Mouse (Mus musculus) embryo, embryonic 10 days (tissue): ENCODE data around the gene Stat6.
A peak's percentile ranks its signal among the peaks of the same experiment; 100 is the strongest.

Source experiments
- DNase-seq: peaks from one replicate; pipeline ENCODE4 v3.0.0-alpha.2; 2015; ENCODE audit warnings: low spot score

The Stat6 gene

DNA sequence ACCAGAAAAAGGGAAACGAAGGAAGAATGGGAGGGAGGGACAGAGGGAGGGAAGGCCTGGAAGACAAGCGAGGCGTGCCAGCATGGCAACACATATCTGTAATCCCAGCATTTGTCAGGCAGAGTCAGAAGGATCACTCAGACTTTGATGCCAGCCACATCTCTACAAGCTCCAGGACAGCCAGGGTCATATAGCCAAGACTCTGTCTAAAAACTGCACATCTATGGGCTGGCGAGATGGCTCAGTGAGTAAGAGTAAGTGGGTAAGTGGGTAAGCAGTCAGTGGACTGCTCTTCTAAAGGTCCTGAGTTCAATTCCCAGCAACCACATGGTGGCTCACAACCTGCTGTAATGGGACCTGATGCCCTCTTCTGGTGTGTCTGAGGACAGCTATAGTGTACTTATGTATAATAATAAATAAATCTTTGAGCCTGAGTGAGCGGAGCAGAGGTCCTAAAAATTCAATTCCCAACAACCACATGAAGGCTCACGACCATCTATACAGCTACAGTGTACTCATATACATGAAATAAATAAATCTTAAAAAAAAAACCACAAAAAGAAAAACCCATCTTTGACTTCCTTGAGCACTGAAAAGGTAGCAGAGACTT is 31.4 kb downstream of the Stat6 start:
- DNase-seq = no peak

DNA sequence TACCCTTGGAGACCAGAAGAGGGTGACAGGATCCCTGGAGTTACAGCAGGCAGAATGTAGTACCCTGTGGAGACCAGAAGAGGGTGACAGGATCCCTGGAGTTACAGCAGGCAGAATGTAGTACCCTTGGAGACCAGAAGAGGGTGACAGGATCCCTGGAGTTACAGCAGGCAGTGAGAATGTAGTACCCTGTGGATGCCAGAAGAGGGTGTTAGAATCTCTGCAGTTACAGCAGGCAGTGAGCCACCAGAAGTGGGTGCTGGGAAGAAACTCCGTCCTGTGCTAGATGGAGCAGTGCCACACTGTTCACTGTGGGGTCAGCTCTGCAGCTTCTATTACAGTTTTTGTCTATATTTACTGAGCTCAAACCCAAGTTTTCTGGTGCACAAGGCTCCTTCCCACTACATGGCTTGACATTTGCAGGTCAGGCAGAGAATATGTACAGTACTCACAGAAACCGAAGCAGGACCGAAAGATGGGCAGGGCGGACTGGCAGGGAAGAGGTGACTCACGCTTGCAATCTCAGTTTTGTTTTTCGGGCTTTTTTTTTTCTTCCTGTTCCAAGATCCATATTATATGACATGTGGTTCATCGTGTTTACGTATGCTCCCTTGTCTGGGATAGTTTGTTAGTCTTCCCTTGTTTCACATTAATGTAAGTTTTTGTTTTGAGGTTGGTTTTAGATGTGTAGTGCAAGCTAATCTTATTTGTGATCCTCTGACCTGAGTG is 32.2 kb downstream of the Stat6 start:
- DNase-seq = peak; percentile 79

DNA sequence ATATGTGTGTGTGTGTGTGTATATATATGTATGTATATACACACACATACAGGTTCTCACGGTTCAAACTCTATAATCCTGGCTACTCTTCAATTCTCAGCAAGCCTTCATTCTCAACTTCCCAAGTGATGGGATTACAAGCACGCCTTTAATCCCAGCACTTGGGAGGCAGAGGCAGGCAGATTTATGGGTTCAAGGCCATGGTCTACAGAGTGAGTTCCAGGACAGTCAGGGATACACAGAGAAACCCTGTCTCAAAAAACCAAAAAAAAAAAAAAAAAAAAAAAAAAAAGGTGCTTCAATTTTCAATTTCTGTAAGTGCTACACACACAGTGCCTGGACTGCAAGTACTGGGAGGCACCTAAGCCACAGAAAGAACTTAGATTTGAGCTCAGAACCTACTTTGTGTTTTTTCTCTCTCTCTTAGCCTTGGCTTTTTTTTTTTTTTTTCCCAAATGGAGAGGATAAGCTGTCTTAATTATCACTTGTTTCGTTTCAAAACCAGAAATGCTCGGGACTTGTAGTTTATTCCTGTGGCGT is 33.1 kb downstream of the Stat6 start:
- no peak for DNase-seq

DNA sequence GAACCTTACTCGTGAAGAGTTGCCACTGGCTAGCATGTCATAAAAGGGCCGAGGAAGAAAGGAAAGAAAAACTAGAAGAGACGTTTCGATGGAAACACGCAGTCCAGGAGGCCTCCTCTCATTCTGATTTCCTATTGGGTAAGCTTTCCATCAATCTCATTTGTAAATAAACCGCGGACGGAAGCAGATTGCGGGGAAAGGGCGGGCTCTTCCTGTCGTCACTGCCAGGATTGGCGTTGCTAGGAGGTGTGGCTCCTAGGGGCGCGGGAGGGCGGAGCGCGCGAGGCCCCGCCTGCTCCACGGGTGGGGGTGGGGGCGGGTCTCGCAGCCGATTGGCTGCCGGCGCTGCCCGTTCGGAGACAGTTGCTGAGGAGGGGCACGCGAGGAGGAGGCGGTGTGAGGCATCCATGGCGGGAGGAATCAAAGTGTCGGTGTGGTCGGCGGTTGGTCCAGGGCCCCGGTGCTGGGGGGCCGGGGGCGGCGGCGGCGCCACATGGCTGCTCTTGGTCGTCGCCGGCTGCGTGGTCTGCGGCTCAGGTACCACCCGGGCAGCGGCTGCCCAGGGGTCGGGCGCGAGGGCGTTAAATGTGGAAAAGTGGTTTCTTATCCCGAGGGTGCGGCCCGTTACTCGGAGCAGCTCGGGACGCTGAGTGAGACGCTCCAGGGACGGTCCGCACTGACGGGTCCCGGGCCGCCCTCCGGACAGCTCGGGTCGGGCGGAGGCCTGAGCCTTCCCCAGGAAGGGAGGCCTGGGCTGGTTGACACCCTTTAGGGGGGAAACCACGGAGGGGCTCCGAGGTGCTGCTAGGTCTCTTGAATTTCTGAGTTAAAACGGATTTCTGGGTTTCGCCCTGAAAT is 34.1 kb downstream of the Stat6 start:
- DNase-seq = peak; percentile 96

DNA sequence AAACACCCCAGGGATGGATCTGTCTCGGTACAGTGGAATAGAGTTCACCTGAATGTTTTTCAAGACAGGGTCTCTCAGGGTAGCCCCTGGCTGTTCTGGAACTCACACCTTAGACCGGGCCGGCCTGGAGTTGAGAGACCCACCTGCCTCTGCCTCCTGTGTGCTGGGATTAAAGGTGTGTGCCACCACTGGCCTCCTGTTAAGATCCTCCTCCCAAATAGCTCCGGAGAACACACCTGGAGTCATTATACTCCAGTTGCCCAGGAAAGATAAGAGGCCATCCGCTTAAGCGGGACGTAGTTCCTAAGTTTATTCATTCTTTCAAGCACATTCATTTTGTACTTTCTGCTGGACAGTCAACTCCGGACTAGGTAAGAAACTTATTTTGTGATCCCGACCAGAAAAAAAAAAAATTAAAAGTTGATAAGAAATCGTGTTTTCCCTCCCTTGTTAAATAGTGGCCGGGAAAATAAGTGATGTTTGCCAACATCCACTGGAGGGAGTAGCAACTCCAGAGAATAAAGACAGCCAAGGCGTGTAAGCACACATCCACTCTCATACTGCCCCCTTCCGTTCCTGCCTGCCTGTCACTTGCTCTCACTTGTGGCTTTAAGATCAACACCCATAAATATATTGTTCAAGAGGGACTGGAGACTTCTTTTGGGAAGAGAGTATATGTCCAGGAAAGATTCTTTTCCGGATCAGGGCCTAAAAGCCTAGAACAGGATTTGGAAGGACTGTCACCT is 35.0 kb downstream of the Stat6 start:
- DNase-seq = peak; percentile 91

DNA sequence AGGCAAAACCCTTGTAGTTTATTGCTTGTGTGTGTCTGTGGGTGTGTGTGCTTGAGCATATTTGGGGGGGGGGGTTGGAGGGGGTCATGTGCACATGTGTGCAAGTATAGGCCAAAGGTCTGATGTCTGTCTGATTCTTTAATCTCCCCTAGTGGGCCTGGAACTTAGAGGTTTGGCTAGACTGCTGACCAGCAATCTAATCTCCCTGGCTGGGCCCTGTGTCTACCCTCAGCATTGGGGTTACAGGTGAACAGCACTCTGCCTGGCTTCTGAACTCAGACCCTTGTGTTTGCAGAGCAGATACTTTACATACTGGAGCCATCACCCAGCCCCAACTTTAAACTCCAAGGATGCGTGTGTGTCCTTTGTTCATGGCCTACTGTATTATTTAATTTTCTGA is 36.4 kb downstream of the Stat6 start:
- no peak for DNase-seq

DNA sequence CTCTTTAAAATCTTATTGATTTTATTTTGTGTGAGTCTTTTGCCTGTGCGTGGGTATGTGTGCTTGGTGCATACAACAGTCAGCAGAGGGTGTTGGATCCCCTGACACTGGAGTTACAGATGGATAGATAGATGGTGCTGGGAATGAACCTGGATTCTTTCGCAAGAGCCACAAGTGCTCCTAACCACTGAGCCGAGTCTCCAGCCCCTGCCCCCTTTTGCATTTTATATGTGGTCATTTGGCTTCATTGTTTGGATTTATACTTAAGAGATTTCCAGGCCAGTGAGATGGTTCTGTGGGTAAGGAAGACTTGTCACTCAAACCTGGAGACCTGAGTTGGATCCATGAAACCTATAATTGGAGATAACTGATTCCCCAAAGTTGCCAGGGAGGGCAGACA is 37.1 kb downstream of the Stat6 start:
- DNase-seq = no peak

DNA sequence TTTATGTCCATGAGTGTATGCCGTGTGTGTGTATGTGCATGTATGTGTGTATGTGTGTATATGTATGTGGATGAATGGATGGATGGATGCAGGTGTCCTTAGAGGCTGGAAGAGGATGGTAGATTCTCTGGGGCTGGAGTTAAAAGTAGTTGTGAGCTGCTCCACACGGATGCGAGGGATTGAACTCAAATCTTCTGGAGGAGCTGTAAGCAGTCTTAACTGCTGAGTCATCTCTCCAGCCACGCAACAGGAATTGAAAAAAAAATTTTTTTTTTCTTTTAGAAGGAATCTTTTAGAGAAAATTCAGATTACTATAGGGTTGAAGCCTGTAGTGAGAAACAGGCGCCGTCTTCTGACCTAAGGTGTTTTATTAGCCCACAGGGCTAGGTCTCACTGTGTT is 40.1 kb downstream of the Stat6 start:
- DNase-seq = no peak

DNA sequence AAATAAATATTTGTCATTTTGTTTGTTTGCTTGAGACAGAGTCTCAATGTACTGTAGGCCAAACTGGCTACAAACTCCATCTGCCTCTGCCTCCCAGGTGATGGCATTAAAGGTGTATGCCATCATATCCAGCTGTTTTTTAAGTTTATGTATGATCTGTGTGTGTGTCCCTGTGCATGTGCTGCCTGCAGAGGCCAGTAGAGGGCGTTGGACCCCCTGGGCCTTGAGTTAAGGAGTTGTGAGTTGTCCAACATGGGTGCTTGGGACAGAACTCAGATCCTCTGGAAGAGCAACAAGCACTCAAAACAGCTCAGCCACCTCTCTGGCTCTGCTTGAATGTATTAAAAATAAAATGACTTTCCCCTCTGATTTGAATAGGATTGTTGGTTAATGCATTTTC is 48.3 kb downstream of the Stat6 start:
- DNase-seq = no peak

DNA sequence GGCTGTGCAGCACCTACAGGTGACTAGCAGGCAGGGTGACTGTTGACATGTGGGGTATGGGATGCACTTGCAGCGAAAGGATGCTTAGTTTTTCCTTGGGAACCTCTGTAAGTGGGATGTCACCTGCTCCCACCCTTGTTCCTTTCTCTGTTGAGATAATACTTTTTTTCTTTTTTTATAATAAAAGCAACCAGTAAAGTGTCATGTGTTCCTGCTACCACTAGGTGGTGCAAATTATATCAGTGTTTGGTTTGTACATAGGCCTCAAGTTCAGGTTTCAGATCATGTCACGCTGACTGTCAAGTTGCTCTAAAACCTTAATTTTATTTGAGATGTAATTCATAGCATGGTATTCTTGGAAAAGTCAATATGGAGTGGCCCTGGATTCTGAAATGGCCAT is 51.9 kb downstream of the Stat6 start:
- DNase-seq = peak; percentile 51

DNA sequence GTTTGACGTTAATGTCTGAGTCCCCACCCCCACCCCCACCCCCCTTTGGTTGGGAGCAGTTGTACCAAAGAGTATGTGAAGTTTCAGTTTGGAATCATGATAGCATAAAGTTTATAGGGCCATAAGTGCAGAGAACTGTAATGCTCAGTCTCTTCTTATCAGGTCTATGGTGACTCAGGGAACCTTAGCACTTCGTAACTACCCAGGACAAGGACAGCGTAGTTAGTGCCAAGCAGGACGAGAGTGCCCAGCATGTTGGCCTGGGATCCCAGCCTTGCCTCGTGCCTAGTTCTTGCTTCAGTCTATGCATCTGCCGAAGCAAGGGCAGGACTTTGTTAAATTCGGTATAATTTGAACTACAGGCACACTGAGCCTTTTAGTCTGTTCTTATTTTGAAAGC is 53.0 kb downstream of the Stat6 start:
- no peak for DNase-seq

DNA sequence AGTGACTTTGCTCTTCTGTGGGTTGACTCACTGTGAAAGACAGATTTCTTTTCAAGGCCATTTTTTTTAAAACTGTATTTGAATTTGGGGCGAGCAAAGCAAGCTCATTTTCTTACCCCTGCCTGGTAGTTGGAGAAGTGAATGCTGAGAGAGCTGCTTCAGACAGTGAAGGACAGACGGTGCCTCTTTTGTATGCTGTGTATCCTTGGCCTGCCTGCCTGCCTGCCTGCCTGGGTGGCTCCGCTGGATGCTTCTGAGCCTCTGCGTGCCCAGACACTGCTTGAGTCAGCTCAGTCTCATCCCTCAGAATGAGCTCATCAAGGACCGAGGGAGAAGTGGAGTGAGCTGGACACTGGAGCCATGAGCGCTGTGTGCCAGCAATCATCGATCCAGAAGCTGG is 56.2 kb downstream of the Stat6 start:
- DNase-seq = no peak

DNA sequence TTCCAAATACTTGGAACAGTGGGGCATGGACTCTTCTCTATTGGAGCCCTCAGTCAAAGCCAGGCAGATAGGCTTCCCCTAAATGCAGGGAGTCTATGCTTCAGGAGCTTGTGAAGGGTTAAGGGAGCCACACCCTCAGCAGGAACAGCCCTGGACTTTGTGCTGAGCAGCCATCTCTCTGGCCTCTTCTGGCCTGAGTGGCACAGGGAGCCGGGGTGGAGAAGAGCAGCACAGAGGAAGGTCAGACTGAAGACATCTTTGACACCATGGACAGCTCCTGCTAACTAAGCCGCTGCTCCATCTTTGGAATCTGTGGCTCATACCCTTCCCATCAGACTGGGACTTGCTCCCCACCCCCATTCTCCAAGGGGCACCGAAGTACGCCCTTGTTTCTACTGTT is 60.5 kb downstream of the Stat6 start:
- peak; percentile 60 for DNase-seq

DNA sequence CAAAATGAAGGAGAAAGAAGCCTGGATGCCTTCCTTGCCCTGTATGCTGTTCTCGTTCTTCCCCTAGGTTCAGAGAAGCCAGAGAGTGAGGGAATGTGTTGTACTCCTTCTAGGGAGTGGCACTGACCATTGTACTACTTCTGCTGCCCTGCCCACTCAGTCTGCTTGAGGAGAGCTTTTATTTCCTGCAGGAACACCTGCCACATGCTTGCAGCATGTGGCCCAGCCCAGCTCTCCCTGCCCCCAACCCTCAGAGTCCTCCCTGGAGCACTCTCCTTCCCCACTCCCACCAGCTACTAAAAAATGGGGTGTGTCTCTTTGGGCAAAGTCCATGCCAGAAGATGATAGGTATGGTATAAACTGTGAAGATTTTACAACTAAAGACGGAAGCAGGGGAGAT is 61.5 kb downstream of the Stat6 start:
- DNase-seq = no peak

DNA sequence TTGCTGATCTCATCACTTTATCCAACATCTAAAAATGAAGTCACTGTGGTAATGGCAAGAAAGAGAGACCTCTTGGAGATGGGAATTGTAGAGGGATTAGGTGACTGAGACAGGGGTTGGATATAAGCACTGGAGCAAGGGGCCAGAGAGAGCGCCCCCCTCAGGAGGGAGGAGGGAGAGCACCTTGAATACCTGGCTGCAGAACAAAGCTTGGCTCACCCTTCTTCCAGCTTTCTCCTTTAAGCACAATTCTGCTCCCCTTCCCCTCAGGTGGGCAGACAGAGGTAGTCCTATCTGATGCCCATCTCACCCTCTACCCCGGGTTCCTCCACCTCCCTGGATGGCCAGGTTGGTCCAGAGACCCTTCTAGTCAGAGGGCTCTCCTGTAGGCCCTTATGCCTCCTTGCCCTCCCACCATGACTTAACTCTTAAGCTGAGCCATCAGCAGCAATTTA is 62.0 kb downstream of the Stat6 start, which contains the start of gene Myo1a:
TSS of gene Myo1a (plus strand) at position 405 of the 455 bp plus-strand sequence.
- DNase-seq = no peak

DNA sequence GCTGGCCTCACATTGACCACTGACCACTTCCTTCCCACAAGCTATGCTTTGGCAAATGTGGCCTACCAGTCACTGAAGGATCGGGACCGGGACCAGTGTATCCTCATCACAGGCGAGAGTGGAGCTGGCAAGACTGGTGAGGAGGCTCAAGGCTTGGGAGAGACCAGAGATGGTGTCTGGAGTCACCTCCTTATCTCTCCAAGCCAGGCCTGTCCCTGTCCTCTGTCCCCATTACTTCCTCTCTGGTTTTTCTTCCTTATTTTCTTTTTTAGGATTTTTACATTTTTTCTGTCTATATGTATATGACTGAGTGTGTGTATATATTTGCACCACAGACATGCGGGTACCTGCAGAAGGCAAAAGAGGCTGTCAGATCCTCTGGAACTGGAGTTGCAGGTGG is 63.0 kb downstream of the Stat6 start:
- no peak for DNase-seq

DNA sequence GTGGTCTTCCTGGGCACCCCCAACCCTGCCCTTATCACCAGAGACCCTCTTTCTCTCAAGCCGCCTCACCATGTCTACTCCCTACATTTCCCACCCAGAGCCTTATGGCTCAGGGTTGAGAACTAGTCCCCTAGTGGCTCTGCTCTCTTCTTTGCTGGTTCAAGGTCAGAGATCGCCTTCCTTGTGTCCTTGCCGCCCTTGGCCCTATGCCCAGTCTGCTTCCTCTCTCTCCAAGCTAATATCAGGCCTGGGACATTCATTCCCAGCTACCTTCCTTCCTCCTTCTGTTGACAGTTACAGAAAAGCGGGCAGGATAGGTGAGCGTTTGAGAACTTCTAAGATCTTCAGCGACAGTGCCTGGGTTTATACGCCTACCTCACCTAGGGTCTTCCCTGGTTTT is 64.9 kb downstream of the Stat6 start:
- no peak for DNase-seq

DNA sequence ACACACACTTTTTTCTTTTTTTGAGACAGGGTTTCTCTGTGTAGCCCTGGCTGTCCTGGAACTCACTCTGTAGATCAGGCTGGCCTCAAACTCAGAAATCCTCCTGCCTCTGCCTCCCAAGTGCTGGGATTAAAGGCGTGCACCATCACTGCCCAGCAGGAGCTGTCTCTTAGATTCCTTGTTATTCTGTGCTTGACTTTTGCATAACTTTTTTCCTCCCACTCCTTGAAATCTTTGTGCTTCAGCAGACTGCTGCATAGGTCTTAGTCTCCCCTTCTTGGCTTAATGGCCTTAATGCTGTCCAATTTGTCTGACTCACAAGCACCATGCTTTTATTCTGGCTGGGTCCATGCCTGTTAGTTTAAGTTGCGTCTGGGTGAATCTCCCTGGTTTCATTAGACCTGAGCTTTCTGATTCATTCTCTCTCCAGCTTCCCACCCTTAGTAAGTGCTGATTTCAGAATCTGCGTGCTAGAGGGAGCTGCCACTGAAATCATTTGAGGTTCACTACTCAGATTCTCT is 66.1 kb downstream of the Stat6 start:
- DNase-seq = no peak

DNA sequence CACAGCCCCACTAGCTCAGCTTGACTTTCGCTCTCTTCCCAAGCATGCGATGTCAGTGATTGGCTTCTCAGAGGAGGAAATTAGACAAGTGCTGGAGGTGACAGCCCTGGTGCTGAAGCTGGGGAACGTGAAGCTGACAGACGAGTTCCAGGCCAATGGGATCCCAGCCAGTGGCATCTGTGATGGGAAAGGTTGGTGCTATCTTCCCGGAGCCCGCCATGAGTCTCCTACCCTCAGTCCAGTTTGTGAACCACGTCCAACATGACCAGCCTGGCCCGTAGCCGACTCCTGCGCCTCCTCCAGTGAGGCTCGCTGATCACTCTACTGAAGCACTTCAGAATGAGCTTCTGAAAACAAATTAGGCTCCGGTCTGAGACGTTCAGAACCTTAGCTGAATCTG is 67.5 kb downstream of the Stat6 start:
- no peak for DNase-seq
